Mouse (Mus musculus): Measurements from ENCODE around the gene Rpl36-ps4.
A peak's percentile ranks its signal among the peaks of the same experiment; 100 is the strongest.
"Not testable (repeated sequence)": the region's sequence is repeated elsewhere in the genome, so short reads cannot be mapped to it uniquely, and the experiment has no call there.

Rpl36-ps4 gene

DNA sequence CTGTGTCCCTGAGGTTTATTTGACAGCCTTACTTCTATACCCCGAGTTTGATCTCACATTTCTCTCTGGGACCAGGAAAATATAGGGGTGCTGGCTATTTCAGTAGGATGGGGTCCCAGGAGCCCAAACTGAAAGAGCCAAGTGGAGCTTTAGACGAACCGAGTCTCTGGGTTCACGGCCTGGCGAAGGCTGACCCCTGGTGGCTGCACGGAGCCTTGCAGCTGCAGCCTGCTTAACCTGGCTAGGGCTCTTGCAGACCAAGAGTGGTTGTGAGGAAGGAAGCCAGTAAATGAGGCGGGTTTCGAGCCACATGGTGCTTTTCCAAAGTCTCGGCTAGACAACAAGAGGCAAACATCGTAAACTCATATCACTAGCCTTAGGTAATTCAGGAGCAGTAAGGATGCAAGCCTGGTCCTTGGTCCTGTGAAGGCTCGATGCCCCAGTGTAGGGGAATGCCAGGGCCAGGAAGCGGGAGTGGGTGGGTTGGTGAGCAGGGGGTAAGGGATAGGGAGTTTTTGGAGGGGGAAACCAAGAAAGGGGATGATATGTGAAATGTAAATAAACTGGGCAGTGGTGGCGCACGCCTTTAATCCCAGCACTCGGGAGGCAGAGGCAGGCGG, 28.3 kb downstream of the Rpl36-ps4 start:
- peak; percentile 69 to 89 for DNase-seq

DNA sequence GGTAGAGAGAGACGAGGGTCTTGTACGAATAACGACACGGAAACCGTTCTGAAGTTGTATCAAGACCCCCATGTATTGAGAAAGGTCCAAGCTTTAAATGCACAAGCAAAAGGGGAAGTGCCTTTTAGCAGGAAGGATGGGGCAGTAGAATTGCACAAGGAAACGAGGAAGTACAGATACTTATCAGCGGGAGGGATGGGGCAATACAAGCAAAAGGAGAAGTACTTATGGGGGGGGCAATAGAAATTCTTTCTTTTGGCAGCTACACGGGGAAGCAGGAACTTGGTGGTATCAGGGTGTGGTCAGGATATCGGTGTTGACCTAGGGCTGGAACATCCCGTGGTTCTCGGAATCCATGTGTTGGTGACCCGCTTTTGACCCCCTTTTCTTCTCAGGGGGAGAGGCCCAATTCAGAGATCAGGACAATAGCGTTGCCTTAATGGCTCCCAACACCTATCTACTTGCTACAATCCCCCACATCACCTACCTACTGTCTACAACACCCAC, 33.9 kb downstream of the Rpl36-ps4 start:
- not testable (repeated sequence) for DNase-seq

DNA sequence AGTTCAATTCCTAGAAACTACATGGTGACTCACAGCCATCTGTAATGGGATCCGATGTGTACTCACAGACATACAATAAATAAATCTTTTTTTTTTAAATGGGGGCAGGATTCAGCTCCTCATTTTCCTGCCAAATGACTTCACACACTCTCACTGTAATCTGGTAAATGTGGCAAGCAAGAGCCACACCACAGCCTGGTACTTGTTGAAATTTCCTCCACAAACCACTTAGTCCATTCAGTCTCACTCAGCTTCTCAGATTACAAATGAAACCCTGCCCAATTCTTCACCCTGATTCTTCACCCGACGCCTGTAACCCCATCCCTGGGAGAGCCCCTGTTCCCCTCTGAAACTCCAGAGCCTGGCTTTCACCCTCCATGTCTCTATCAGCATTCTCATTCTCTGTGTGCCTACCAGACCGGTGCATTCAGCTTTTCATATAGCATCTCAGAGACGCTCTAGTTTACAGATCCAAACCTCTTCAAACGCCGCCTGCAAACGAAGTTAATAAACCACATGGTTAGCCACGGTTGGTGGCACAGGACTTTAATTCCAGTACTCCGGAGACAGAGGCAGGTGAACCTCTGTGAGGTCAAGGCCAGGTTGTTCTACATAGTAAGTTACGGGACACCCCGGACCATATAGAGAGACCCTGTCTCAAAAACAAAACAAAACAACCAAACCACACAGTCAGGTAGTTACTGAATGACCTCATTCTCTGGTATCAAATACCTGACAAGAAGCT, 36.5 kb downstream of the Rpl36-ps4 start:
- DNase-seq, result peak; percentile 71 to 80

DNA sequence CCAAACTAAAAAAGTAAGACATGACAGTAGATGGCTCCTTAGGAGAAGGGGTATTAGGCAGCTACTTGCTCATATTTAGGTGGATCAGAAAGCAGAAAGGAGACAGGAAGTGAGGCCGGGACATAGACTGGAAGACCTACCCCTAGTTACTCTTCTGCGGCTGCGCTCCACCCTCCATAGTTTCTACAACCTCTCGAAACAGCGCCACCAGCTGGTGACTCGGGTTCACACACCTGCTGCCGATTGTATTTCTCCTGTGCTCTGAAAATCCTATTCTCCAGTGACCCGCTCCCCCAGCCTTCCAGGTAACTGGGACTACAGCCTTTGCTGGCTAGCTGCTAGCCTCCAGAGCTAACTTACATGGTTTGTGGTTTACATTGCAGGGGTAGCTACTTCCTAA, 37.5 kb downstream of the Rpl36-ps4 start:
- peak in 1 of 2 experiments; percentile 31 for DNase-seq

DNA sequence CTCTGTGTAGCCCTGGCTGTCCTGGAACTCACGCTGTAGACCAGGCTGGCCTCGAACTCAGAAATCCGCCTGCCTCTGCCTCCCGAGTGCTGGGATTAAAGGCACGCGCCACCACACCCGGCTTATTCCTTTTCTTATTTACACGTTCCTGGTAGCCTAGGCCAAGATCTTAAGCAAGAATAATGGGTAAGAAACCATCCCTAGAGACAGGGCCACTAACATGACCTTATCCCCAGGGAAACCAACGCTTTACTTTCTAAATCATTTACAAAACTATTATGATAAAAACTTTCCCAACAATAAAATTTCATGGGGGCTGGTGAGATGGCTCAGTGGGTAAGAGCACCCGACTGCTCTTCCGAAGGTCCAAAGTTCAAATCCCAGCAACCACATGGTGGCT, 38.6 kb downstream of the Rpl36-ps4 start:
- not testable (repeated sequence) for DNase-seq

DNA sequence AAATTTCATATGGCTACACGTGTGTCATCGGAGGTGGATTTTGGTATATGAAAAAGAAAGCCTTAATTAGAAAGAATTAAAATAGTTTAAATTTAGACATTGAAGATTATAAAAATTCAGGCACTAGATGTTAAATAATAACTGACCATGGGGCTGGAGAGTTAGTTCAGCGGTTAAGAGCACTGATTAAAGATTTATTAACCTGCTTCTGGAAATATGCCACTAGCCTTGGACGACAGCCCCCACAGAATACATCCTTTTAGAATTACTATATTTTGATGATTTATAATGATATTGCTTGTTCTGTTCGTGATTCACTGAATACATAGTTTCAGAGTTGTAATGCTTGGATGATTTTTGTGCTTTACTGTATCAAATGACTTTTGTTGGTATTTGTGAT, 39.2 kb downstream of the Rpl36-ps4 start:
- peak; percentile 32 to 56 for DNase-seq

DNA sequence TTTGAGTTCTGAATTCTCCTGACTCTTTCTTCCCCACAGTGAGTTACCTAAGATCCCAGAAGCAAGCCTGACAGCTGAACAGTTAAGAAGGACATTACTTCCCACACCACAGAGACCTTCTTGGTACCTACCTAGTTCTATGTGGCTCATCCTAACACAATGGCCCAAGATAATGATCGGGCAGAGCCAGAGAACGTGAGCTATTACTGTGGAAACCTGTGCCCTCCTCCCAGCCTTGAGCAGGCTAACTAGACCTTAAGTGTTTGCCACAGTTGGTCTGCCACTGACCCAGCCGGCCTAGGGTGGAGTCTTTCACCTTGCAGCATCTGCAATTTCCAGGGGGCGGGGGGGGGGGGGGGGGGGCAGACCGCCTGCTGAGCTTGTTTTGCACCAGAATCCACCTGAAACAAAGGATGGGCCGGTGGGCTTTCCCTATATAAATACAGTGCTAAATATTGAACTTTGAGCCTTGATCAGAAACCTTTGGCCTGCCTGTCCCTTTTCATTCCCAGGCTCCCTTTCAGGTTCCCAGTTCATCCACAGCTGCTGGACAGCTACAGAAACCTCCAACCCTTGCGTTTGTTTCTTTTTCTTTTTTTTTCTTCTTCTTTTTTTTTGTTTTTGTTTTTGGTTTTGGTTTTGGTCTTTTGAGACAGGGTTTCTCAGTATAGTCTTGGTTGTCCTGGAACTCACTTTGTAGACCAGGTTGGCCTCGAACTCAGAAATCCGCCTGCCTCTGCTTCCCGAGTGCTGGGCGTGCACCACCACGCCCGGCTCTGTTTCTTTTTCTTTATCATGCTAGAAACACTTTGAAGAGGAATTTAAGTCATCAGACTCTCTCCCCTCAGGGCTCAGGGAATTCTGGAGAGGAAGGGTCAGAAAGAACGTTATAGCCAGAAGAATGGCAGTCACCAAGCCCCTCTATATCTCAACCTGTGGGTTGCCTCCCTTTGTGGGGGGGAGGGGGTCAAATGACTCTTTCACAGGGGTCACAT, 42.6 kb downstream of the Rpl36-ps4 start:
- DNase-seq, result no peak

DNA sequence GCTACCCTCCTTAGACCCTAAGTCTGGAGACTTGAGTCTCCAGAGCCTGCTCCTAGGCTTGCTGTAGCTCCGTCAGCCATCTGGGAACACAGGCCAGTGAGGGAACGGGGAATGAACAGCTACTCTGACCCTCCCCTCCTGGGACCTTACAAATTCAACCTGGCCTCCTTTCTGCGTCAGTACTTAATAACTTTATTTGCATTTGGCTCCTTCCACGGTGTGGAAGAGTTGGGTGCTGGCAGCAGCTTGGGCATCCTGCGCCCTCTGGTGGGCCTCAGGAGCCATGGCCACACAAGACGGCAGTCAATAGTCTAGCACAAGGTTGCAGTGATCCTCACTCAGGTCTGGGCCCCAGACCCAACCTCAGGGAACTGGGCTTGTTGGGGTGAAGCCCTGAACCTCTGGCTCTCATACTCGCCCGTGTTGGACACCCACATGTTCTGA, 47.7 kb downstream of the Rpl36-ps4 start:
- DNase-seq, result not testable (repeated sequence)

All from kidney, postnatal 36 days (tissue).